Mouse (Mus musculus) pancreas, adult 10 weeks (tissue): Measurements from ENCODE around the gene Fam198a. TPM values are rescaled to one million over a fixed set of nuclear protein-coding genes. Genes with fewer than 3 reads are reported as not detected.

ENCODE experiments used
- polyA plus RNA-seq: library from polyadenylated mRNA; stranded (reverse); fragments of 350-450 nt; fragmentation: Illumina TruSeq; extraction: RNeasy Lipid Tissue Mini Kit (QIAGEN cat#74804); gene quantifications from one replicate; pipeline ENCODE4 v1.2.3, GENCODE M21; 2015; ENCODE audit warnings: low read depth, low replicate concordance; ENCODE audit not compliant: insufficient read depth

Fam198a gene
- polyA plus RNA-seq: 1.4 TPM

GRCm38 (mm10) chr9:121950418-121951113 lies at the start of gene Fam198a:
TSS of gene Fam198a (plus strand) at chr9:121950988.

GRCm38 (mm10) chr9:121916102-121916501 lies 34.7 kb upstream of the Fam198a start, which contains the start of gene Cyp8b1:
TSS of gene Cyp8b1 (minus strand) at chr9:121916305.

GRCm38 (mm10) chr9:121997010-121997409 lies 46.2 kb downstream of the Fam198a start, which contains the start of gene Pomgnt2:
TSS of gene Pomgnt2 (minus strand) at chr9:121997110.

Other genes with a start within 250 kb of the Fam198a start
- gene Sec22c, start 245.5 kb upstream of the Fam198a start, polyA plus RNA-seq: 1.9 TPM
- gene Ss18l2, start 240.7 kb upstream of the Fam198a start, polyA plus RNA-seq: 35.0 TPM
- gene Nktr, start 231.8 kb upstream of the Fam198a start, polyA plus RNA-seq: 52.8 TPM
- gene Zfp651, start 191.7 kb upstream of the Fam198a start, polyA plus RNA-seq: 5.5 TPM
- gene Klhl40, start 173.4 kb upstream of the Fam198a start, polyA plus RNA-seq: not detected
- gene Hhatl, start 158.5 kb upstream of the Fam198a start, polyA plus RNA-seq: not detected
- not detected for gene Ccdc13, start 111.5 kb upstream of the Fam198a start, polyA plus RNA-seq
- 7.4 TPM for gene Higd1a, start 92.6 kb upstream of the Fam198a start, polyA plus RNA-seq
- 0.96 TPM for gene Ackr2, start 52.6 kb upstream of the Fam198a start, polyA plus RNA-seq
- gene Cyp8b1, start 34.7 kb upstream of the Fam198a start, polyA plus RNA-seq: not detected
- gene Pomgnt2, start 46.1 kb downstream of the Fam198a start, polyA plus RNA-seq: 8.9 TPM
- gene Snrk, start 166.3 kb downstream of the Fam198a start, polyA plus RNA-seq: 28.0 TPM